Mouse (Mus musculus): Measurements from ENCODE around the gene Srl.
"Not testable (repeated sequence)": the region's sequence is repeated elsewhere in the genome, so short reads cannot be mapped to it uniquely, and the experiment has no call there.

The Srl gene

GRCm38 (mm10) chr16:4474882-4475803 lies 66.5 kb downstream of the Srl start:
- peak; percentile 93 to 94 for DNase-seq (ENCODE audit: low read depth in 1 of 2, low spot score in 2 of 2)

- DNase-seq (ENCODE audit: low read depth in 1 of 2, low spot score in 2 of 2) = not testable (repeated sequence)
Observed at GRCm38 (mm10) chr16:4474040-4474881, 67.4 kb downstream of the Srl start.

GRCm38 (mm10) chr16:4473231-4473630 lies 68.4 kb downstream of the Srl start:
- DNase-seq (ENCODE audit: low read depth in 1 of 2, low spot score in 2 of 2) = no peak

GRCm38 (mm10) chr16:4472687-4473086 lies 68.9 kb downstream of the Srl start:
- DNase-seq (ENCODE audit: low read depth in 1 of 2, low spot score in 2 of 2) = no peak

- DNase-seq (ENCODE audit: low read depth in 1 of 2, low spot score in 2 of 2) = no peak
Observed at GRCm38 (mm10) chr16:4469599-4470352, 71.8 kb downstream of the Srl start.

GRCm38 (mm10) chr16:4464529-4465089 lies 77.0 kb downstream of the Srl start:
- no peak for DNase-seq (ENCODE audit: low read depth in 1 of 2, low spot score in 2 of 2)

- DNase-seq (ENCODE audit: low read depth in 1 of 2, low spot score in 2 of 2) = no peak
Observed at GRCm38 (mm10) chr16:4457927-4458326, 83.7 kb downstream of the Srl start.

- DNase-seq (ENCODE audit: low read depth in 1 of 2, low spot score in 2 of 2) = no peak
Observed at GRCm38 (mm10) chr16:4456391-4456790, 85.2 kb downstream of the Srl start.

- DNase-seq (ENCODE audit: low read depth in 1 of 2, low spot score in 2 of 2) = no peak
Observed at GRCm38 (mm10) chr16:4455693-4456092, 85.9 kb downstream of the Srl start.

- no peak for DNase-seq (ENCODE audit: low read depth in 1 of 2, low spot score in 2 of 2)
Observed at GRCm38 (mm10) chr16:4454563-4454962, 87.1 kb downstream of the Srl start.

- no peak for DNase-seq (ENCODE audit: low read depth in 1 of 2, low spot score in 2 of 2)
Observed at GRCm38 (mm10) chr16:4449418-4449817, 92.2 kb downstream of the Srl start.

- DNase-seq (ENCODE audit: low read depth in 1 of 2, low spot score in 2 of 2) = no peak
Observed at GRCm38 (mm10) chr16:4448235-4448634, 93.4 kb downstream of the Srl start.

GRCm38 (mm10) chr16:4446395-4446794 lies 95.2 kb downstream of the Srl start:
- DNase-seq (ENCODE audit: low read depth in 1 of 2, low spot score in 2 of 2) = no peak

GRCm38 (mm10) chr16:4444378-4444777 lies 97.2 kb downstream of the Srl start:
- DNase-seq (ENCODE audit: low read depth in 1 of 2, low spot score in 2 of 2) = no peak

GRCm38 (mm10) chr16:4439302-4440066 lies 102.1 kb downstream of the Srl start:
- no peak for DNase-seq (ENCODE audit: low read depth in 1 of 2, low spot score in 2 of 2)

- no peak for DNase-seq (ENCODE audit: low read depth in 1 of 2, low spot score in 2 of 2)
Observed at GRCm38 (mm10) chr16:4436738-4437137, 104.9 kb downstream of the Srl start.

- no peak for DNase-seq (ENCODE audit: low read depth in 1 of 2, low spot score in 2 of 2)
Observed at GRCm38 (mm10) chr16:4435371-4435770, 106.2 kb downstream of the Srl start.

- no peak for DNase-seq (ENCODE audit: low read depth in 1 of 2, low spot score in 2 of 2)
Observed at GRCm38 (mm10) chr16:4431841-4432240, 109.8 kb downstream of the Srl start.

GRCm38 (mm10) chr16:4431013-4431412 lies 110.6 kb downstream of the Srl start:
- DNase-seq (ENCODE audit: low read depth in 1 of 2, low spot score in 2 of 2) = no peak

- DNase-seq (ENCODE audit: low read depth in 1 of 2, low spot score in 2 of 2) = no peak
Observed at GRCm38 (mm10) chr16:4430232-4430631, 111.4 kb downstream of the Srl start.
